Mouse (Mus musculus): ENCODE results near the gene Zswim3. TPM values are rescaled to one million over a fixed set of nuclear protein-coding genes. Genes with fewer than 3 reads are reported as not detected.
A peak's percentile ranks its signal among the peaks of the same experiment; 100 is the strongest.

Gene Zswim3
- polyA plus RNA-seq, 1 experiment from 2014 or later = 11.8 TPM

GRCm38 (mm10) chr2:164777246-164778014, 27.5 kb upstream of the Zswim3 start:
- no peak for DNase-seq (ENCODE audit: low spot score)
- 79% methylated on average over 30 of the region's 30 CpGs for WGBS
- no peak for ATAC-seq (ENCODE audit: insufficient number of reproducible peaks, low FRiP score, low TSS enrichment, low read depth)

GRCm38 (mm10) chr2:164778015-164778287, 26.9 kb upstream of the Zswim3 start:
- Histone ChIP-seq H3K27ac (replicated peaks; ENCODE audit: low read depth, low read length) (no peak overlapping the region), H3K9ac (ENCODE audit: low read length) (no peak overlapping the region), H3K27me3 (ENCODE audit: control insufficient read depth, insufficient read depth, low read length) (no peaks in the 10 kb centered on the region), H3K4me3 (ENCODE audit: low read depth, low read length) (no peak overlapping the region), H3K4me1 (ENCODE audit: control insufficient read depth, insufficient read depth, low read length) (no peaks in the 10 kb centered on the region), H3K4me2 (ENCODE audit: low read depth, severe bottlenecking) (no peak overlapping the region), H3K9me3 (ENCODE audit: control insufficient read depth, low read length) (no peaks in the 10 kb centered on the region), H3K36me3 (ENCODE audit: control insufficient read depth, insufficient read depth, low read length) (no peaks in the 10 kb centered on the region)
- ATAC-seq (ENCODE audit: insufficient number of reproducible peaks, low FRiP score, low TSS enrichment, low read depth) (no peak), DNase-seq (ENCODE audit: low spot score) (no peak)
- 93% methylated on average over 11 of the region's 11 CpGs for WGBS

More at GRCm38 (mm10) chr2:164777246-164778014, 27.5 kb upstream of the Zswim3 start:
- no peak overlapping the region for H3K9ac ChIP-seq (ENCODE audit: low read length)
- H3K27ac ChIP-seq (replicated peaks; ENCODE audit: low read depth, low read length) = no peak overlapping the region
- no peak overlapping the region for H3K4me2 ChIP-seq (ENCODE audit: low read depth, severe bottlenecking)
- H3K27me3 ChIP-seq (ENCODE audit: control insufficient read depth, insufficient read depth, low read length) = no peaks in the 10 kb centered on the region
- H3K9me3 ChIP-seq (ENCODE audit: control insufficient read depth, low read length) = no peaks in the 10 kb centered on the region
- no peak overlapping the region for H3K4me3 ChIP-seq (ENCODE audit: low read depth, low read length)
- H3K36me3 ChIP-seq (ENCODE audit: control insufficient read depth, insufficient read depth, low read length) = no peaks in the 10 kb centered on the region
- no peaks in the 10 kb centered on the region for H3K4me1 ChIP-seq (ENCODE audit: control insufficient read depth, insufficient read depth, low read length)

- no peak for DNase-seq (ENCODE audit: low spot score)
- Histone ChIP-seq H3K9ac (ENCODE audit: low read length) (no peak overlapping the region), H3K27me3 (ENCODE audit: control insufficient read depth, insufficient read depth, low read length) (no peaks in the 10 kb centered on the region), H3K9me3 (ENCODE audit: control insufficient read depth, low read length) (no peaks in the 10 kb centered on the region), H3K4me2 (ENCODE audit: low read depth, severe bottlenecking) (no peak overlapping the region), H3K4me1 (ENCODE audit: control insufficient read depth, insufficient read depth, low read length) (no peaks in the 10 kb centered on the region), H3K36me3 (ENCODE audit: control insufficient read depth, insufficient read depth, low read length) (no peaks in the 10 kb centered on the region), H3K27ac (replicated peaks; ENCODE audit: low read depth, low read length) (no peak overlapping the region), H3K4me3 (ENCODE audit: low read depth, low read length) (no peak overlapping the region)
- ATAC-seq (ENCODE audit: insufficient number of reproducible peaks, low FRiP score, low TSS enrichment, low read depth) = no peak
- 90% methylated on average over 7 of the region's 7 CpGs for WGBS
Measured at GRCm38 (mm10) chr2:164778809-164779208, 26.1 kb upstream of the Zswim3 start.

GRCm38 (mm10) chr2:164779481-164780086, 25.3 kb upstream of the Zswim3 start, which contains the start of gene Tnnc2:
TSS of gene Tnnc2 (minus strand) at chr2:164779967.
- 76% methylated on average over 8 of the region's 8 CpGs for WGBS
- Histone ChIP-seq H3K27me3 (ENCODE audit: control insufficient read depth, insufficient read depth, low read length) (no peaks in the 10 kb centered on the region), H3K4me2 (ENCODE audit: low read depth, severe bottlenecking) (no peak within 1 kb of the TSS), H3K9ac (ENCODE audit: low read length) (no peak within 1 kb of the TSS), H3K27ac (replicated peaks; ENCODE audit: low read depth, low read length) (no peak within 1 kb of the TSS), H3K9me3 (ENCODE audit: control insufficient read depth, low read length) (no peaks in the 10 kb centered on the region), H3K36me3 (ENCODE audit: control insufficient read depth, insufficient read depth, low read length) (no peaks in the 10 kb centered on the region), H3K4me3 (ENCODE audit: low read depth, low read length) (no peak within 1 kb of the TSS), H3K4me1 (ENCODE audit: control insufficient read depth, insufficient read depth, low read length) (no peaks in the 10 kb centered on the region)
- DNase-seq (ENCODE audit: low spot score) (no peak), ATAC-seq (ENCODE audit: insufficient number of reproducible peaks, low FRiP score, low TSS enrichment, low read depth) (no peak)

- Histone ChIP-seq H3K27me3 (ENCODE audit: control insufficient read depth, insufficient read depth, low read length) (no peaks in the 10 kb centered on the region), H3K4me3 (ENCODE audit: low read depth, low read length) (no peak overlapping the region), H3K36me3 (ENCODE audit: control insufficient read depth, insufficient read depth, low read length) (no peaks in the 10 kb centered on the region), H3K4me2 (ENCODE audit: low read depth, severe bottlenecking) (no peak overlapping the region), H3K4me1 (ENCODE audit: control insufficient read depth, insufficient read depth, low read length) (no peaks in the 10 kb centered on the region), H3K9ac (ENCODE audit: low read length) (no peak overlapping the region), H3K27ac (replicated peaks; ENCODE audit: low read depth, low read length) (no peak overlapping the region), H3K9me3 (ENCODE audit: control insufficient read depth, low read length) (no peaks in the 10 kb centered on the region)
- 83% methylated on average over 4 of the region's 4 CpGs for WGBS
- DNase-seq (ENCODE audit: low spot score) (no peak), ATAC-seq (ENCODE audit: insufficient number of reproducible peaks, low FRiP score, low TSS enrichment, low read depth) (no peak)
Measured at GRCm38 (mm10) chr2:164781876-164782275, 23.0 kb upstream of the Zswim3 start.

- H3K9ac ChIP-seq (ENCODE audit: low read length) = no peak overlapping the region
- no peak overlapping the region for H3K4me3 ChIP-seq (ENCODE audit: low read depth, low read length)
- 0 out of 2 replicates have a peak, but pooled peaks cover 2% of the 10 kb centered on the region for H3K4me1 ChIP-seq (ENCODE audit: control insufficient read depth, insufficient read depth, low read length)
- no peak overlapping the region for H3K4me2 ChIP-seq (ENCODE audit: low read depth, severe bottlenecking)
- H3K27me3 ChIP-seq (ENCODE audit: control insufficient read depth, insufficient read depth, low read length) = no peaks in the 10 kb centered on the region
- ATAC-seq (ENCODE audit: insufficient number of reproducible peaks, low FRiP score, low TSS enrichment, low read depth) (no peak), DNase-seq (ENCODE audit: low spot score) (no peak)
- H3K27ac ChIP-seq (replicated peaks; ENCODE audit: low read depth, low read length) = no peak overlapping the region
- H3K36me3 ChIP-seq (ENCODE audit: control insufficient read depth, insufficient read depth, low read length) = no peaks in the 10 kb centered on the region
- 74% methylated on average over 7 of the region's 7 CpGs for WGBS
- no peaks in the 10 kb centered on the region for H3K9me3 ChIP-seq (ENCODE audit: control insufficient read depth, low read length)
Measured at GRCm38 (mm10) chr2:164783926-164784581, 20.8 kb upstream of the Zswim3 start.

GRCm38 (mm10) chr2:164784869-164785420, 20.0 kb upstream of the Zswim3 start:
- H3K9ac ChIP-seq (ENCODE audit: low read length) = peak overlapping the region; percentile 68
- 0 out of 2 replicates have a peak, but pooled peaks cover 2% of the 10 kb centered on the region for H3K4me1 ChIP-seq (ENCODE audit: control insufficient read depth, insufficient read depth, low read length)
- H3K9me3 ChIP-seq (ENCODE audit: control insufficient read depth, low read length) = no peaks in the 10 kb centered on the region
- no peak for ATAC-seq (ENCODE audit: insufficient number of reproducible peaks, low FRiP score, low TSS enrichment, low read depth)
- H3K4me3 ChIP-seq (ENCODE audit: low read depth, low read length) = peak overlapping the region; percentile 64
- H3K27me3 ChIP-seq (ENCODE audit: control insufficient read depth, insufficient read depth, low read length) = no peaks in the 10 kb centered on the region
- no peaks in the 10 kb centered on the region for H3K36me3 ChIP-seq (ENCODE audit: control insufficient read depth, insufficient read depth, low read length)
- 14% methylated on average over 7 of the region's 7 CpGs for whole genome bisulfite sequencing
- DNase-seq (ENCODE audit: low spot score) = no peak
- peak overlapping the region; percentile 93 for H3K4me2 ChIP-seq (ENCODE audit: low read depth, severe bottlenecking)
- H3K27ac ChIP-seq (replicated peaks; ENCODE audit: low read depth, low read length) = no peak overlapping the region
